Mouse (Mus musculus): Measurements from ENCODE around the gene Ssbp1. TPM values are rescaled to one million over a fixed set of nuclear protein-coding genes. Genes with fewer than 3 reads are reported as not detected.

Ssbp1 gene
- polyA plus RNA-seq, 1 experiment from 2014 or later = 177 TPM

- no peak overlapping the region for H3K4me2 ChIP-seq (ENCODE audit: low read depth, severe bottlenecking)
- 79% methylated on average over 3 of the region's 3 CpGs for WGBS
These were observed 29.9 kb upstream of the Ssbp1 start for GRCm38 (mm10) chr6:40441276-40441675.

DNA sequence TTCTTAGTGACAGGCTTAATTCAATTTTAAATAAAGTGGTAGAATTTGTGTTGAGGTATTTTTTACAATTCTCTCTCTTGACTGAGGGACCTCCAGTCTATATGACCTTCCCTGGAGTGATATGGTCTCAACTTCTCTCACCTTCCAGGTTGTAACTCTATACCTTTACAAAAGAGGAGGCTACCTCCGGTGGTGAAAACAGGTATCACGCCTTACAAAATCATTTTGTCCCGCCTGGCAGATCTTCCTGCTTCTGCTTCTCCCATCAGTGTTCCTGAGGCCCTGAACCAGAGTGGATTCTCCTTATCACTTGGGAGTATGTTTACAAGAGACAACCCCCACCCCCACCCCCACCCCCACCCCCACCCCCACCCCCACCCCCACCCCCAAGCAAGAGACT is 29.4 kb upstream of the Ssbp1 start:
- Histone ChIP-seq H3K27me3 (ENCODE audit: control insufficient read depth, insufficient read depth, low read length) (no peaks in the 10 kb centered on the region), H3K36me3 (ENCODE audit: control insufficient read depth, insufficient read depth, low read length) (no peaks in the 10 kb centered on the region), H3K27ac (replicated peaks; ENCODE audit: low read depth, low read length) (no peak overlapping the region), H3K4me3 (ENCODE audit: low read depth, low read length) (no peak overlapping the region), H3K4me1 (ENCODE audit: control insufficient read depth, insufficient read depth, low read length) (no peaks in the 10 kb centered on the region), H3K9ac (ENCODE audit: low read length) (no peak overlapping the region), H3K9me3 (ENCODE audit: control insufficient read depth, low read length) (no peaks in the 10 kb centered on the region), H3K4me2 (ENCODE audit: low read depth, severe bottlenecking) (no peak overlapping the region)
- peak; percentile 13 for DNase-seq (ENCODE audit: low spot score)
- 43% methylated on average over 3 of the region's 3 CpGs for WGBS
- no peak for ATAC-seq (ENCODE audit: insufficient number of reproducible peaks, low FRiP score, low TSS enrichment, low read depth)

More at GRCm38 (mm10) chr6:40441276-40441675, 29.9 kb upstream of the Ssbp1 start:
- H3K27ac ChIP-seq (replicated peaks; ENCODE audit: low read depth, low read length) = no peak overlapping the region
- no peaks in the 10 kb centered on the region for H3K27me3 ChIP-seq (ENCODE audit: control insufficient read depth, insufficient read depth, low read length)
- no peak overlapping the region for H3K9ac ChIP-seq (ENCODE audit: low read length)
- no peaks in the 10 kb centered on the region for H3K36me3 ChIP-seq (ENCODE audit: control insufficient read depth, insufficient read depth, low read length)
- H3K4me1 ChIP-seq (ENCODE audit: control insufficient read depth, insufficient read depth, low read length) = no peaks in the 10 kb centered on the region
- no peak overlapping the region for H3K4me3 ChIP-seq (ENCODE audit: low read depth, low read length)
- no peak for ATAC-seq (ENCODE audit: insufficient number of reproducible peaks, low FRiP score, low TSS enrichment, low read depth)
- DNase-seq (ENCODE audit: low spot score) = no peak
- no peaks in the 10 kb centered on the region for H3K9me3 ChIP-seq (ENCODE audit: control insufficient read depth, low read length)

DNA sequence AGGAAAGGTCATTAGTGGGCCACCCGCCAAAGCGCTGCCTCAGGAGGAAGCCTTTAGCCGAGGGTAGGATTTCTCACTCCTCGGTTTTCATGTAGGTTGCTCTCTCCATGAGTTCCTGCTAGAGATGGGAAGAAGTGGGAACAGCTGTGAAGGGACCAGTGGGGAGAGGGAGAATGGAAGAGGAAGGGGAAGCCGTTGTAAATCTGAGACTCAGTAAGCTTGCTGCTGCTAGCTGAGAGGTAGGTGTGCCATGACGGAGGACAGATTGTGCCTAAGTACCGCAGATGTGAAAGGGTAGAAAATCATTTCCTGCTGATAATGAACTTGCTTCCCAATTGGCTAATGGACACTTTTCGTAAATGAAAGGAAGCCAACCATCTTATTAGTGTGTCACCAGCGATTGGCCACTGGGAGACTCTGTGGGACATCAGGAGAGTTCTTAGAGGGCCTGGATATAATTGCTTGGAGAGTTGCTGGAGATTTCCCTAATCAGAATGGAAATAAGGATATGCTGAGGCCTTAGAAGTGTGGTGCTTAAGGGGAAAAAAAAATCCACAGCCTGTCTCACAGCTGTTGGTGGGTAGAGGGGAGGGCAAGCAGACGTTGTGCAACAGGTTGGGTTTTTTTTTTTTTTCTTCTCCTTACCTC is 27.7 kb upstream of the Ssbp1 start:
- Histone ChIP-seq H3K27ac (replicated peaks; ENCODE audit: low read depth, low read length) (no peak overlapping the region), H3K27me3 (ENCODE audit: control insufficient read depth, insufficient read depth, low read length) (no peaks in the 10 kb centered on the region), H3K4me1 (ENCODE audit: control insufficient read depth, insufficient read depth, low read length) (no peaks in the 10 kb centered on the region), H3K9me3 (ENCODE audit: control insufficient read depth, low read length) (no peaks in the 10 kb centered on the region), H3K36me3 (ENCODE audit: control insufficient read depth, insufficient read depth, low read length) (no peaks in the 10 kb centered on the region), H3K4me2 (ENCODE audit: low read depth, severe bottlenecking) (no peak overlapping the region), H3K9ac (ENCODE audit: low read length) (no peak overlapping the region), H3K4me3 (ENCODE audit: low read depth, low read length) (no peak overlapping the region)
- DNase-seq (ENCODE audit: low spot score) (no peak), ATAC-seq (ENCODE audit: insufficient number of reproducible peaks, low FRiP score, low TSS enrichment, low read depth) (no peak)
- WGBS = 13% methylated on average over 10 of the region's 10 CpGs

DNA sequence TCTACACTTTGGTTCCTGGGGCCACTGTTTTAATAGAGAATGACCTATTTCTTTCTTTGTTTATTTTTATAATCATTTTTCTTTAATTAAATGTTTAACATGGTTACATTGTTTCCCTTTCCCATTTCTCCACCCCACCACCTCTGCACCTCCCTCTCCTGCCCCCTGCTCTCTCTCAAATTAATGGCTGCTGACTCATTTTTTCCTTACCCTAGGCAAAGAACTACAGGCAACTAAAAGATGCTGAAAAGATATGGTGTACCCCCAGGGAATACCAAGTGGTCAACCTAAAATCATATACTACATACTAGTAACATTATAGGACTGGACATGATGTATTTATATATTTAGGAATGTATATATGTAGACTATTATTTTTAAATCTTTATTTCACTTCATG is 22.5 kb upstream of the Ssbp1 start:
- DNase-seq (ENCODE audit: low spot score) = no peak
- H3K27me3 ChIP-seq (ENCODE audit: control insufficient read depth, insufficient read depth, low read length) = no peaks in the 10 kb centered on the region
- H3K9me3 ChIP-seq (ENCODE audit: control insufficient read depth, low read length) = no peaks in the 10 kb centered on the region
- no peak for ATAC-seq (ENCODE audit: insufficient number of reproducible peaks, low FRiP score, low TSS enrichment, low read depth)
- H3K36me3 ChIP-seq (ENCODE audit: control insufficient read depth, insufficient read depth, low read length) = no peaks in the 10 kb centered on the region
- no peaks in the 10 kb centered on the region for H3K4me1 ChIP-seq (ENCODE audit: control insufficient read depth, insufficient read depth, low read length)
- H3K4me2 ChIP-seq (ENCODE audit: low read depth, severe bottlenecking) = no peak overlapping the region
- H3K27ac ChIP-seq (replicated peaks; ENCODE audit: low read depth, low read length) = no peak overlapping the region
- no peak overlapping the region for H3K4me3 ChIP-seq (ENCODE audit: low read depth, low read length)
- no peak overlapping the region for H3K9ac ChIP-seq (ENCODE audit: low read length)

DNA sequence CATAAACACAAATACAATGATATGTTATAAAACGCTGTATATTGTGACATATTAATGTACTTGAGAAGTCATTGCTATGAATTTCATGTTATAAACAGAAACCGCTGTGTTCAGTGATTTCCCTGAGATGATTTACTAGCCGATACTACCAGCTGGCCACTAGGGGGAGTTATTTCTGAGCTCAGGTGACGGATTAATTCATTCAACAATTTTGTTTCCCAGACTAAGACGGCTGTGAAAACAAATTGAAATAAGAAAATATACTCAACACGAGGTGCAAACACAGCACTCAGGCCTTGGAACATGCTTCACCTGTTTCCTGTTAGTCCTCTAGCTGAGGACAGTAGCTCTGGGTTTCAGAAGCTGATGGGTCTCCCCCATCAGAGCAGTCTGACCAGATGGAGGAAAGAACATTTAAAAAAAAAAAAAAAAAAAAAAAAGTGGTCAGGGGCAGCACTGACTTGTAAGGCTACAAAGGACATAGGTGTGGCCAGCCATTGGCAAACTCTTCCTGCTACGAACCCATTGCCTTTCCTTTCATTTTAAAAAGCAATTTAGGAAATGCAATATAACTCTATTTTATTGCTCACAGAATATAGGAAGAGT is 16.6 kb upstream of the Ssbp1 start:
- Histone ChIP-seq H3K4me2 (ENCODE audit: low read depth, severe bottlenecking) (no peak overlapping the region), H3K9me3 (ENCODE audit: control insufficient read depth, low read length) (no peaks in the 10 kb centered on the region), H3K4me1 (ENCODE audit: control insufficient read depth, insufficient read depth, low read length) (no peaks in the 10 kb centered on the region), H3K9ac (ENCODE audit: low read length) (no peak overlapping the region), H3K27me3 (ENCODE audit: control insufficient read depth, insufficient read depth, low read length) (no peaks in the 10 kb centered on the region), H3K36me3 (ENCODE audit: control insufficient read depth, insufficient read depth, low read length) (no peaks in the 10 kb centered on the region), H3K27ac (replicated peaks; ENCODE audit: low read depth, low read length) (no peak overlapping the region), H3K4me3 (ENCODE audit: low read depth, low read length) (no peak overlapping the region)
- WGBS = 22% methylated on average over 7 of the region's 7 CpGs
- DNase-seq (ENCODE audit: low spot score) = no peak
- no peak for ATAC-seq (ENCODE audit: insufficient number of reproducible peaks, low FRiP score, low TSS enrichment, low read depth)

DNA sequence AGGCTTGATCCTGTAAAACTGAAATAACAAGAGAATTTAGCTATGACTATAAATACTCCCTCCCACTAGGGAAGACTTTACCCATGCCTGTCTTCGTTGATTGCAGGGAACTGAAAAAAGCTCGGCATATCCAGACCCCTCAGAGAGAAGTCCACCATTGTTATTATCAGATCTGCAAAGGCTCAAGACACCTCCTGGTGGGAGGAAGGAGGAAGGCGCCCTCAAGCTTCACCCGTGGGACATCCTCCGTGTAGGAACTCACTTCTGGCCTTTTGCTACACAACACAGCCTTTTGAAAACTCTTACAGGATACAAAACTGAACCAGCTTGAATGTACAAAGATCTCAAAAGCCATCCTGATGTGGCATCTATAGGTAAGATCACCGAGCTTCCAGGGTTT is 5.4 kb upstream of the Ssbp1 start:
- no peaks in the 10 kb centered on the region for H3K27me3 ChIP-seq (ENCODE audit: control insufficient read depth, insufficient read depth, low read length)
- 51% methylated on average over 6 of the region's 6 CpGs for WGBS
- no peak overlapping the region for H3K9ac ChIP-seq (ENCODE audit: low read length)
- H3K4me1 ChIP-seq (ENCODE audit: control insufficient read depth, insufficient read depth, low read length) = no peaks in the 10 kb centered on the region
- ATAC-seq (ENCODE audit: insufficient number of reproducible peaks, low FRiP score, low TSS enrichment, low read depth) = no peak
- H3K9me3 ChIP-seq (ENCODE audit: control insufficient read depth, low read length) = no peaks in the 10 kb centered on the region
- no peaks in the 10 kb centered on the region for H3K36me3 ChIP-seq (ENCODE audit: control insufficient read depth, insufficient read depth, low read length)
- no peak overlapping the region for H3K27ac ChIP-seq (replicated peaks; ENCODE audit: low read depth, low read length)
- H3K4me2 ChIP-seq (ENCODE audit: low read depth, severe bottlenecking) = no peak overlapping the region
- no peak overlapping the region for H3K4me3 ChIP-seq (ENCODE audit: low read depth, low read length)
- no peak for DNase-seq (ENCODE audit: low spot score)

GRCm38 (mm10) chr6:40471720-40472010 is 513 bp downstream of the Ssbp1 start:
- DNase-seq (ENCODE audit: low spot score) = peak; percentile 45
- peaks cover 7% of the 10 kb centered on the region for H3K36me3 ChIP-seq (ENCODE audit: control insufficient read depth, insufficient read depth, low read length)
- H3K9ac ChIP-seq (ENCODE audit: low read length) = peak overlapping the region; percentile 98
- H3K27me3 ChIP-seq (ENCODE audit: control insufficient read depth, insufficient read depth, low read length) = no peaks in the 10 kb centered on the region
- H3K9me3 ChIP-seq (ENCODE audit: control insufficient read depth, low read length) = no peaks in the 10 kb centered on the region
- ATAC-seq (ENCODE audit: insufficient number of reproducible peaks, low FRiP score, low TSS enrichment, low read depth) = no peak
- peaks cover 3% of the 10 kb centered on the region; the same call in 1 of the 2 replicates for H3K4me1 ChIP-seq (ENCODE audit: control insufficient read depth, insufficient read depth, low read length)
- H3K27ac ChIP-seq (replicated peaks; ENCODE audit: low read depth, low read length) = peak overlapping the region; percentile 93
- peak overlapping the region; percentile 55 for H3K4me2 ChIP-seq (ENCODE audit: low read depth, severe bottlenecking)
- WGBS = 0% methylated on average over 7 of the region's 7 CpGs
- peak overlapping the region; percentile 81 for H3K4me3 ChIP-seq (ENCODE audit: low read depth, low read length)

DNA sequence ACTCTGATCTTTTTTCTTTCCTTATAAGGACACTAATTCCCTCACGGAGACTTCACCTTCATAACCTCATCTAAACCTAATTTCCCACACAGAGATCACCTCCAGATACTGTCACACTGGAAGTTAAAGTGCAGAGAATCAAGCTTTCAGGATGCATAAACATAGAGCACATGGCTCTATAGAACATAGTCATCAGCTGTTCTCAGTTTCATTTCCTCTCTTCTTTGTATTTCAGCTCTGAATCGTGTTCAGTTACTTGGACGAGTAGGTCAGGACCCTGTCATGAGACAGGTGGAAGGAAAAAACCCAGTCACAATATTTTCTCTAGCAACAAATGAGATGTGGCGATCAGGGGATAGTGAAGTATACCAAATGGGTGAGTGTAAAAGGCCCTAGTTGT is 5.0 kb downstream of the Ssbp1 start:
- 89% methylated on average over 4 of the region's 4 CpGs for WGBS
- DNase-seq (ENCODE audit: low spot score) = no peak
- no peak for ATAC-seq (ENCODE audit: insufficient number of reproducible peaks, low FRiP score, low TSS enrichment, low read depth)
- no peaks in the 10 kb centered on the region for H3K27me3 ChIP-seq (ENCODE audit: control insufficient read depth, insufficient read depth, low read length)
- H3K9me3 ChIP-seq (ENCODE audit: control insufficient read depth, low read length) = no peaks in the 10 kb centered on the region
- no peak overlapping the region for H3K4me3 ChIP-seq (ENCODE audit: low read depth, low read length)
- no peak overlapping the region for H3K4me2 ChIP-seq (ENCODE audit: low read depth, severe bottlenecking)
- H3K4me1 ChIP-seq (ENCODE audit: control insufficient read depth, insufficient read depth, low read length) = peaks cover 3% of the 10 kb centered on the region; the same call in 1 of the 2 replicates
- H3K36me3 ChIP-seq (ENCODE audit: control insufficient read depth, insufficient read depth, low read length) = peaks cover 23% of the 10 kb centered on the region
- H3K27ac ChIP-seq (replicated peaks; ENCODE audit: low read depth, low read length) = no peak overlapping the region
- no peak overlapping the region for H3K9ac ChIP-seq (ENCODE audit: low read length)

DNA sequence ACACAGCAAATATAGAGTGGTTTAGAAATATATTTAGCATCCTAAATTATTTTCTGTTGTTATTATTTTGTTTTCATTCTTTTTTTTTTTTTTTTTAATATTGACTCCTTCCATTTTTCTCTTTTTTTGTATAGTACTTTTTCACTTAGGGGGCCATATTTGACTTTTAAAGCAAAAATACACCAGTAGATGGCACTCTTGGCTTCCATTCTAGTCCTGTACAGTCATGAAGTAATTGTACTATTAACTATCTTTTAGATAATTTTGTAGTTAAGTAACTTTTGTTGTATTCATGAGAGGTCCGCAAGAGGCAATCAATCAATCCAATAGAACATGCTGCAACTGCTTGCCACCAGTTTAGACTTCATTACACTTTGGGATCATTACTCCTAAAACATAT is 8.6 kb downstream of the Ssbp1 start:
- no peak overlapping the region for H3K4me2 ChIP-seq (ENCODE audit: low read depth, severe bottlenecking)
- no peaks in the 10 kb centered on the region for H3K4me1 ChIP-seq (ENCODE audit: control insufficient read depth, insufficient read depth, low read length)
- ATAC-seq (ENCODE audit: insufficient number of reproducible peaks, low FRiP score, low TSS enrichment, low read depth) (no peak), DNase-seq (ENCODE audit: low spot score) (no peak)
- H3K9ac ChIP-seq (ENCODE audit: low read length) = no peak overlapping the region
- H3K36me3 ChIP-seq (ENCODE audit: control insufficient read depth, insufficient read depth, low read length) = peaks cover 26% of the 10 kb centered on the region
- H3K27me3 ChIP-seq (ENCODE audit: control insufficient read depth, insufficient read depth, low read length) = no peaks in the 10 kb centered on the region
- 94% methylated on average over 1 of the region's 1 CpGs for WGBS
- H3K4me3 ChIP-seq (ENCODE audit: low read depth, low read length) = no peak overlapping the region
- H3K9me3 ChIP-seq (ENCODE audit: control insufficient read depth, low read length) = no peaks in the 10 kb centered on the region
- no peak overlapping the region for H3K27ac ChIP-seq (replicated peaks; ENCODE audit: low read depth, low read length)

Measured in limb, embryonic 11.5 days (tissue).